Mouse (Mus musculus) G1E (cell line): ENCODE measurements around the gene Rai1.

ENCODE experiments used
- CTCF ChIP-seq: IDR thresholded peaks from 2 replicates; pipeline ENCODE4 v1.5.1; 2012; ENCODE audit warnings: low read depth, low read length, inconsistent platforms, mixed read lengths
- GATA1 ChIP-seq: IDR thresholded peaks from 2 replicates; pipeline ENCODE4 v1.6.1; 2012; ENCODE audit warnings: borderline replicate concordance, low read length, inconsistent platforms, mixed read lengths
- GATA2 ChIP-seq: IDR thresholded peaks from 2 replicates; pipeline ENCODE4 v1.6.1; 2012; ENCODE audit warnings: low read depth, low read length, inconsistent platforms, borderline replicate concordance
- POLR2AphosphoS5 ChIP-seq: IDR thresholded peaks from 2 replicates; pipeline ENCODE4 v1.6.1; 2012; ENCODE audit warnings: low read depth, low read length, inconsistent platforms; ENCODE audit not compliant: insufficient replicate concordance

DNA sequence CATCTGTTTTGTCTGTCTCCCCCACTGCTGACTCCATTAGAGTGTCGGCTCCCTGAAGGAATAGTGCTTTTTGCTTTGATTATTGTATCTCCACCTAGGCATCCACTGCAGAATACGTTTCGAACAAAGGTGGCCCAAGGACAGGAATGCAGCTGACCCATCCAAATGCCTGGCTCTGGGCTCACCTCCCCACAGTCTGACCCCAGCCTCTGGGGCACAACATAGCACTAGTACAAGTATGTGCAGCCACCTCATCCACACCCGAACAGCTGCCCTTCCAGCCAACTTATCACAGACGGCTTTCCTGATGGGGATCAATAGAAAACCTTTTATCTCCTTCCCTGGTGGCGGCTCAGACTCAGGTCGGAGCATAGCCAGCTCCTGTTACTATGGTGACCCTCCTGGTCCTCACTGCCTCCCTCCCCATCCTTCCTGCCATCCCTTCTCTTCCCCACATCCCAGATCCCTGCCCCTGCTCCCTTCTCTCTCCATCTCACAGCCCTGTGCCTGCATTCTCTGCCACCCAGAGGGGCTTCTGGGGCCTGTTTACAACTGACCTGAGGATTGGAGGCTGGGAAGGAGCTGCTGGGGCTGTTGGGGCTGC, 10.7 kb upstream of the Rai1 start:
- TF ChIP-seq CTCF (no peak), POLR2AphosphoS5 (no peak), GATA1 (no peak), GATA2 (no peak)
